Mouse (Mus musculus): Measurements from ENCODE around the gene Zfp326.

DNA sequence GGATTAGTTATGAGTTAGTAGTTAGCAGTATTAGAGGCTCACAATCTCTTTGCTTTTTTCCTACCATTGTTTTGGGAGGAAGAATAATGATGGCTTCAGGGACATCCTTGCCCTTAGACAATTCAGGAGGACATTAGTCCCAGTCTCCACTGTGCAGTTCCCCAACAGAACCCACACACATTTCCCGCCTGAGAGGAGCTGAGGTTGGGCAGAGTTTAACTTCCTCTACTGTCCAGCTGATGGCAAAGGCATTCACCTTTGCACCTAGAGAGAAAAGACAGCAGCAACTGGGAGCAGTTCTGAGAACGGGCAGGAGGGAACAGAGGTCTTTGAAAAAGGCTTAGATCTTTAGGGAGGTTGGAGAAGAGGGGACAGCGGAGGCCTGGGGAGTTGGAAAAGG, 42.4 kb upstream of the Zfp326 start:
- no peak for TF ChIP-seq GATA1 (IDR thresholded peaks at IDR 0.05; ENCODE audit: low read length)
- no peak for TF ChIP-seq TAL1 (IDR thresholded peaks at IDR 0.05; ENCODE audit: low read length)

Measured in erythroblast, embryonic 14.5 days (primary cell).